Mouse (Mus musculus) kidney, adult 2 months (tissue): ENCODE measurements at regions not wholly inside any gene's neighbourhood (a gene's known extent, or its start where the extent isn't known, plus 50 kb on each side); places are given as distances from the start of the nearest gene placed in this dataset.

Source experiments
- CTCF ChIP-seq: fragments of 200-500 bp; conservative IDR thresholded peaks from 2 replicates; pipeline ENCODE4 v1.5.1; 2011; ENCODE audit warnings: low read depth, mild to moderate bottlenecking, control low read depth, low read length, moderate library complexity, mixed read lengths; ENCODE audit not compliant: insufficient read depth, insufficient read length
- POLR2A ChIP-seq: fragments of 200-500 bp; IDR thresholded peaks from one replicate; pipeline ENCODE4 v1.6.1; 2011; ENCODE audit warnings: low read depth, low read length, control low read depth

GRCm38 (mm10) chr1:106097177-106097576, 74.4 kb upstream of the Phlpp1 start:
- TF ChIP-seq POLR2A = no peak
- no peak for TF ChIP-seq CTCF
